Mouse (Mus musculus) megakaryocyte, embryonic 14.5 days (primary cell): Measurements from ENCODE around the gene Mib2. TPM values are rescaled to one million over a fixed set of nuclear protein-coding genes. Genes with fewer than 3 reads are reported as not detected.
"Not testable (repeated sequence)": the region's sequence is repeated elsewhere in the genome, so short reads cannot be mapped to it uniquely, and the experiment has no call there.

Experiments used
- H3K27me3 ChIP-seq: replicated peaks from 2 replicates; pipeline ENCODE3; 2012; ENCODE audit warnings: inconsistent platforms
- H3K36me3 ChIP-seq: replicated peaks from 2 replicates; pipeline ENCODE3; 2012; ENCODE audit warnings: low read length, inconsistent platforms, mixed read lengths
- H3K4me1 ChIP-seq: 2 replicates; pipeline ENCODE4 v1.6.1; 2012; ENCODE audit warnings: inconsistent platforms
- H3K4me3 ChIP-seq: replicated peaks from 2 replicates; pipeline ENCODE3; 2012; ENCODE audit warnings: moderate library complexity, mild to moderate bottlenecking, inconsistent platforms
- H3K9me3 ChIP-seq: 2 replicates; pipeline ENCODE4 v1.6.1; 2012; ENCODE audit warnings: inconsistent platforms
- FLI1 ChIP-seq: IDR thresholded peaks from 2 replicates; pipeline ENCODE4 v1.6.1; 2012; ENCODE audit warnings: low read length, inconsistent platforms, mixed read lengths
- GATA1 ChIP-seq: IDR thresholded peaks from 3 replicates; pipeline ENCODE4 v1.6.1; 2012; ENCODE audit warnings: mixed read lengths, low read length, inconsistent platforms, borderline replicate concordance
- polyA plus RNA-seq: library from polyadenylated mRNA; stranded (reverse); fragments of >175 nt; gene quantifications from 2 replicates; pipeline ENCODE4 v1.2.3, GENCODE M21; 2012; ENCODE audit warnings: low replicate concordance; ENCODE audit not compliant: insufficient read depth

Gene Mib2
- polyA plus RNA-seq, 1 experiment: 45.2 TPM

DNA sequence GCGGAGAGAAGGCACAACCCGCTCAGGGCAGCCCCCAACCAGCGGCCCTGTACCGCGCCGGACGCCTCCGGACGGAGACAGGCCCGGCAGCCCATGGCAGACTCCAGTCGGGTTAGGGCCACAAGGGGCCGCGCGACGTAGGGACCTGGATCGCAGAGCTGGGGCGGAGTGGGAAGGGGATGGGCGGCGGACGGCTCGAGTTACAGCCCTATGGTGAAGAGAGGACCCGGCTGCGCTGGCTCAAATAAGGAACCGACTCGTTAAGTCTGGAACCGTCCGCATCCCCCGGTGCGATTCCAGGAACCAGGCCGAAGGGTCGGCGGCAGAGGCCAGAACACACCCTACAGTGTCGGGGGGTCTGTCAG, 15.9 kb downstream of the Mib2 start, which contains the start of gene Mmp23:
TSS of gene Mmp23 (minus strand) at position 299 of the 365 bp plus-strand sequence.
- TF ChIP-seq GATA1 (no peak), FLI1 (no peak)
- peak within 1 kb of the TSS; percentile 89 for H3K4me3 ChIP-seq
- peaks cover 28% of the 10 kb centered on the region for H3K27me3 ChIP-seq

DNA sequence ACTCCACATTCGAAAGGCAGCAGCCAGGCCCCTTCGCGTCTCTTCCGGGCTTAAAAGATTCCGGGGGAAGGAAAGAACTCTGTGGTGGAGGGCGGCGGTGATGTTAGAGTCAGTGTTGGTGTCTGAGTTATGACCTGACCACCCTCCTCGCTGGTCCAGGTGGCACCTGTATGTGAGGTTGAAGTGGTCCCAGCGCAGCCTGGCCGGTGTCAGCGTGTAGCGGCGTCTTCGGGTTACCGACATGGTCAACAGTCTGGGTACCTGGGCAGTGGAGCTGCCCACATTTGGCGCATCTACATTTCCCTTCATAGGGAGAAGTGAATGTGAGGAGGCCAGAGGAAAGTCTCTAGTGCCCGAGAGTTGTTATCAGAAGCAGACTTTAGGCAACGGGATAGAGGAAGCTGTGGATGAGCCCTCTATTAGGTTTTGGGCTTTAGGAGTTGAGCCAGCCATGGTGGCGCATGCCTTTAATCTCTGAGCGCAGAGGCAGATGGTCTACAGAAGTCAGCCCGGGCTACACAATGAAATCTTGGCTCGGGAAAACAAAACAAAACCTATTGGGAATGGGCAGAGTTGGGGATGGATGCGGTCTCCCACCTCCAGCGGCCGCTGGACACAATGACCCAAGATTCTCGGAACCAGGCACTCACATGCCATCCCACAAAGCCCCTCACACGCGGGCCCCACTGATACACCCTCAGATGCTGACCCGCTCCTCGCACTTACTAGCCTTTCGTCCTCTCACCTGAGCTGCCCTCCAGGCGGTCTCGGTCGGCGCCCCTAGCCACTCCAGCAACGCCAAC, 16.5 kb downstream of the Mib2 start:
- H3K9me3 ChIP-seq: 0 out of 2 replicates have a peak, but pooled peaks cover 6% of the 10 kb centered on the region
- H3K36me3 ChIP-seq: peaks cover 88% of the 10 kb centered on the region
- no peak for TF ChIP-seq GATA1
- TF ChIP-seq FLI1: no peak
- H3K4me3 ChIP-seq: peak overlapping the region; percentile 89
- H3K27me3 ChIP-seq: peaks cover 28% of the 10 kb centered on the region
- peaks cover 68% of the 10 kb centered on the region for H3K4me1 ChIP-seq

More for the DNA sequence above, 15.9 kb downstream of the Mib2 start, which contains the start of gene Mmp23:
- peaks cover 88% of the 10 kb centered on the region for H3K36me3 ChIP-seq
- 0 out of 2 replicates have a peak, but pooled peaks cover 6% of the 10 kb centered on the region for H3K9me3 ChIP-seq
- peaks cover 74% of the 10 kb centered on the region for H3K4me1 ChIP-seq

DNA sequence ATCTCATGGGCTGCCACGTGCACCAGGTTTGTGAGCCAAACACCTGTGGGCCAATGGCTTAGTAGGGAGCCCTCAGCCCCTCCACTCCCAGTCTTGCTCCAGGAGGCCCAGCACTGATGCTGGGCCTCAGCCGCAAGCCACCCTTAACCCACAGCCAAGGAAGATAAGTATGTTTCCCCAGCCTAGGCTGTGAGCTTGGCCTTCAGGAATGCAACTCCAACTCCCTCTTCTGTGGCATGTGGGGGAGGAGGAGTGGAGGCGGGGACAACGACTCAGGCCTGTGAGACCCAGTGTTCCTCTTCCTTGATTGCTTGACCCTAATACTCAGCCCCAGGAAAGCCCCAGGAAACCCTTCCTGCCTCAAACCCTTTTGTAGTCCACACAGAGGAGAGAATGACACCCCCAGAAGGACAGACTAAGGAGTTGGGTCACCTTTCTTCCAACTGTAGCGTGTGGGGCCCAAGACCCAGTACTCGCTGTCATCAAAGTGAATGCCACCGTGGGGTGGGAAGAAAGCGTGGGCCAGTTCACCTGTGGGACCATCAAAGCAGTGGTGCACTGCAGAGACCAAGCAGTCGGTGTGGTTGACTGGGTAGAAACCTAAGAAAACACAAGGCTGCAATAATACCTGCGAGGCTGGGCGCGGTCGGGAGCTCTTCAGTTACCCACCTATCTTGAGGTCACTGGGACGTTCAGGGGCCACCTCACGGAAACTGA, 17.3 kb downstream of the Mib2 start:
- Histone ChIP-seq H3K27me3 (peaks cover 28% of the 10 kb centered on the region), H3K36me3 (peaks cover 86% of the 10 kb centered on the region), H3K9me3 (0 out of 2 replicates have a peak, but pooled peaks cover 6% of the 10 kb centered on the region), H3K4me3 (peak overlapping the region; percentile 67), H3K4me1 (peaks cover 63% of the 10 kb centered on the region)
- TF ChIP-seq GATA1 (no peak), FLI1 (no peak)

DNA sequence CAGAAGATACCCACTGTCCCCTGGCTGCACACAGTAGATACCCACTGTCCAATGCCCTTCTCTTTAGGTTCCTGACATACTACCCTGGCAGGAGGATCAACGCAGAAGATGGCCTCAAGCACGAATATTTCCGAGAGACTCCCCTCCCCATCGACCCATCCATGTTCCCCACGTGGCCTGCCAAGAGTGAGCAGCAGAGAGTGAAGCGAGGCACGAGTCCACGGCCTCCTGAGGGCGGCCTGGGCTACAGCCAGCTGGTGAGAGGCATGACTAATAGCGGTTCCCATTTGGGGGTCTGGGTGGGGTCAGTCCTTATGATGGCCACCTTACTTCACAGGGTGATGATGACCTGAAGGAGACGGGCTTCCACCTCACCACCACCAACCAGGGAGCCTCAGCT, 19.6 kb downstream of the Mib2 start:
- TF ChIP-seq GATA1 (no peak), FLI1 (no peak)
- peaks cover 22% of the 10 kb centered on the region for H3K27me3 ChIP-seq
- peaks cover 39% of the 10 kb centered on the region for H3K4me1 ChIP-seq
- H3K36me3 ChIP-seq: peaks cover 80% of the 10 kb centered on the region
- H3K9me3 ChIP-seq: 0 out of 2 replicates have a peak, but pooled peaks cover 6% of the 10 kb centered on the region
- no peak overlapping the region for H3K4me3 ChIP-seq

DNA sequence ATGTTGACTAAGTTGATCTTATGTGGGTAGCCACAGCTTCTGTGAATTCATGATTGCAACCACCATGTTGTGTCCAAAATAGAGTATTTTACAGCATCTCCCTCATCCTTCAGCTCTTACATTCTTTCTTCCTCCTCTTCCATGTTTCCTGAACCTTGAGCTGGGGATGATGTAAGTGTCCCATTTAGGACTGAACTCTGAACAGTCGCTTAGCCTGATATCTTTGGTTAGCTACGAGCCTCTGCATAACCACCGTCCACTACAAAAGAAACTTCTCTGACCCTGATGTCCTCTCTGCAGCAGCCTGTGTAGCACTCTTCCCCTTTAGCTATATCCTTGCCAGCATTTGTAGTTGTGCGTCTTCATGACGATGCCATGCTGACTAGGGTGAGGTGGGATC, 23.3 kb downstream of the Mib2 start:
- TF ChIP-seq FLI1 (no peak), GATA1 (no peak)
- H3K36me3 ChIP-seq: peaks cover 89% of the 10 kb centered on the region
- no peaks in the 10 kb centered on the region for H3K27me3 ChIP-seq
- H3K4me3 ChIP-seq: no peak overlapping the region
- no peaks in the 10 kb centered on the region for H3K9me3 ChIP-seq
- H3K4me1 ChIP-seq: peaks cover 3% of the 10 kb centered on the region

DNA sequence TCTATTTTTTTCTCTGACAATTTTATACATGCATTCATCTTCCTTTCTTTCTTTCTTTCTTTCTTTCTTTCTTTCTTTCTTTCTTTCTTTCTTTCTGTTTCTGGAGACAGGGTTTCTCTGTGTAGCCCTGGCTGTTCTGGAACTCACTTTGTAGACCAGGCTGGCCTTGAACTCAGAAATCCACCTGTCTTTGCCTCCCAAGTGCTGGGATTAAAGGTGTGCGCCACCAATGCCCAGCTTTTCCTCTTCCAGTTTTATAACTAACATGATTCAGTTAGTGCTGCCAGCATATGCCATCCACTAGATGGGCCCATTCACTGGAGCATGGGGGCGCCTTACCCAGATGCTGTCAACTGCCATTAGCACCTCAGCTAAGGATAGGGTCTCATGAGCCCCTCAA, 23.7 kb downstream of the Mib2 start, which contains the start of gene Gm10563:
TSS of gene Gm10563 (minus strand) at position 101 of the 400 bp plus-strand sequence.
- H3K9me3 ChIP-seq, H3K27me3 ChIP-seq, H3K4me1 ChIP-seq, H3K4me3 ChIP-seq: not testable (repeated sequence)
- H3K36me3 ChIP-seq: peaks cover 89% of the 10 kb centered on the region

DNA sequence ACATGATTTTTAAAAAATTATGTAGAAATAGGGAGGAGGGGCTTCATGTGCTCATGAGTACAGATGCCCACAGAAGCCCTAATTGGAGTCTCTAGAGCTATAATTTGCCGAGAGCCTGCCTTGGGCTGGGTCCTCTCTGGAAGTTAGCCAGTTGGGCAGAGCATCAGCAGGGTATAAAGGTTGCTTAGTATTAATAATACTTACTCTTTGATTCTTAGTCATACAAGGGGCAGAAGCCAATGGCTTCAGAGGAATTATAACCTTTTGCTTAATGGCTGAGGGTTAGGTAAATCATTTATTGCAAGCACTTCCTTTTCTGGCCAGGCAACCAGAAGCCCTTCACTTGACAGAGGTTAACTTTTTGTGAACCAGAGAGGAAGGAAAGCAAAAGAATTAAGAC, 25.5 kb downstream of the Mib2 start:
- Histone ChIP-seq H3K4me1 (no peaks in the 10 kb centered on the region), H3K36me3 (peaks cover 87% of the 10 kb centered on the region), H3K9me3 (no peaks in the 10 kb centered on the region), H3K4me3 (no peak overlapping the region), H3K27me3 (no peaks in the 10 kb centered on the region)
- TF ChIP-seq FLI1 (no peak), GATA1 (no peak)

DNA sequence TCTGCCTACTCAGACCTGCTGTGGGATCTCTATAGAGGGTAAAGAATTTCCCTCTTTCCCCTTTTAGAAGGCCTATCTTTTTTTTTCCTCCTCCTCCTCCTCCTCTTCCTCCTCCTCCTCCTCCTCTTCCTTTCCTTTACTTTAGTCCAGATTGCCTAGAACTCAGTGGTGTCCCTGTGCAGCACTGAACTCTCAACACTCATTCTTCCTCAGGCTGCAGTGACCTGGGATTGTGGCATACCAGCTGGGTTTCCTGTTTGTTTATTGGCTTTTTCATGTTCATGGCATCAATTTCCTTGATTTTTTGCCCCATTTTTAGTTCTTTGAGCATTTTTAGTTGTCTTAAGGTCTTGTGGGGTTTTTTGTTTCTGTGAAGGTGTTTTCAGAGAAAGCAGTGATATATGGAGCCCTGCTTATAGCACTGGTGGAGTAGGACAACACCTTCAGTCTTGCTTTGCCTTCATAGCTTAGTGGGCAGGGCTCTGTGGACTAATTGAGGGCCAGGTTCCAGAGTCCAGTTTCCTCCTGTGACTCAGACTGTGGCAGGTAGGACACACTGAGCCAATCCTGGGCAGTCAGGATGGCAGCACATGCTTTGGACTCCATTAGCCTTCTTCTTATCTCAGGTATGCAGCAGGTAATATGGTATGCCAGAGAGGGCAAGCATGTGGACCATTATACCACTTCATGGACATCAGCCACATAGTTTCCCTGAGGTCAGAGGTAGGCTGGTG, 33.1 kb downstream of the Mib2 start:
- H3K4me1 ChIP-seq: peaks cover 4% of the 10 kb centered on the region; the same call in 1 of the 2 replicates
- TF ChIP-seq FLI1 (no peak), GATA1 (no peak)
- H3K36me3 ChIP-seq: peaks cover 96% of the 10 kb centered on the region
- no peaks in the 10 kb centered on the region for H3K9me3 ChIP-seq
- no peaks in the 10 kb centered on the region for H3K27me3 ChIP-seq
- no peak overlapping the region for H3K4me3 ChIP-seq

DNA sequence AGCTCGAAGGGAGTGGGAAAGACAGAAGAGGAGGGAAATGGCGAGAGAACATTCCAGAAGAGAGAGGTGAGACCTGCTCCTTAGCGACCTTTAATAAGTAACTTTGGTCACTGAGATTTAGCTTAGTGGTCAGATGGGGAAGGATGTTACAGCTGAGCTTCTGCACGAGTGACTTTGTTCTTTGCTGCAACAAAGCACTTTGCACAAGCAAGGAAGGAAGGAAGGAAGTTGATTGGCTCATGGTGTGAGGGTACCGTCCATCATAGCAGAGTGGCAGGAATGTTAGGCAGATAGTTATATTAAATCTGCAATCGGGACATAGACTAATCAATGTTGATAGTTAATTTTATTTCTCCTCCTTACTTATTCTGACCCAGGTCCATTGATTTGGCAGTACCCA, 38.7 kb downstream of the Mib2 start:
- Histone ChIP-seq H3K4me3 (no peak overlapping the region), H3K27me3 (no peaks in the 10 kb centered on the region), H3K36me3 (peaks cover 82% of the 10 kb centered on the region), H3K9me3 (no peaks in the 10 kb centered on the region), H3K4me1 (no peaks in the 10 kb centered on the region; the same call in 1 of the 2 replicates)
- TF ChIP-seq GATA1 (no peak), FLI1 (no peak)
